Mouse (Mus musculus) layer of hippocampus, adult 11-12 months (tissue): Measurements from ENCODE around the gene A730061H03Rik.
A peak's percentile ranks its signal among the peaks of the same experiment; 100 is the strongest.

ENCODE experiments used
- DNase-seq: peaks from one replicate; pipeline ENCODE4 v3.0.0; 2022; ENCODE audit warnings: low spot score

Gene A730061H03Rik

DNA sequence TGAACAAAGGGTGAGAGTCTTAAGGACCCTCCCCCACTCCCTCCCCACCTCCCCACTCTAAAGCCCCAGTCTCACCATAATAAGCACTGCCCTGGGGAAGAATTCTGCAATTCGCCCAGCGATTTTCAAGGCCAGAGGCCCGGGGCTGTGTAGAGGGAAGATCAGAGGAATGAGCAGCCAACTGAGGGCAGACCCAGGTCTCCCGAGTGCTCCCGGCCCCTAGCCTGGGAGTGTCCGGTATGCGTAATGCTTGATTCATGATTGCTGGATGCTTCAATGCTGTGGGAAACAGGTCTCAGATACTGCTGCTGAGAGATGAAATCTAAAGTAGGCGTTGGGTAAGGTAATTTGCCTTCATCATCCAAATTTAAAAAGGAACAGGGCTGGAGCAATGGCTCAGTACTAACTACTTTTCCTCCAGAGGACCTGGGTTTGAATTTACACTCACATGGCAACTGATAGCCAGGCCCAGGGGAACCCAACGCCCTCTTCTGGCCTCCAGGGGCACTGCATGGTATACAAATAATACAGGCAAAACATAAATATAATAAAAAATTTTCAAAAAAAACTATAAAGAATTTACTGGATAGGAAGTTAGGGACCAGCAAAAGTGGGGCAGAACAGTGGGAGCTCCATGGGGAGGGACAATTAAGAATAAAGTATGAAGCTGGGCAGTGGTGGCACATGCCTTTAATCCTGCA lies 21.9 kb upstream of the A730061H03Rik start:
- DNase-seq = no peak

- no peak for DNase-seq
Observed at GRCm38 (mm10) chr14:55580731-55581130, 20.5 kb upstream of the A730061H03Rik start.

DNA sequence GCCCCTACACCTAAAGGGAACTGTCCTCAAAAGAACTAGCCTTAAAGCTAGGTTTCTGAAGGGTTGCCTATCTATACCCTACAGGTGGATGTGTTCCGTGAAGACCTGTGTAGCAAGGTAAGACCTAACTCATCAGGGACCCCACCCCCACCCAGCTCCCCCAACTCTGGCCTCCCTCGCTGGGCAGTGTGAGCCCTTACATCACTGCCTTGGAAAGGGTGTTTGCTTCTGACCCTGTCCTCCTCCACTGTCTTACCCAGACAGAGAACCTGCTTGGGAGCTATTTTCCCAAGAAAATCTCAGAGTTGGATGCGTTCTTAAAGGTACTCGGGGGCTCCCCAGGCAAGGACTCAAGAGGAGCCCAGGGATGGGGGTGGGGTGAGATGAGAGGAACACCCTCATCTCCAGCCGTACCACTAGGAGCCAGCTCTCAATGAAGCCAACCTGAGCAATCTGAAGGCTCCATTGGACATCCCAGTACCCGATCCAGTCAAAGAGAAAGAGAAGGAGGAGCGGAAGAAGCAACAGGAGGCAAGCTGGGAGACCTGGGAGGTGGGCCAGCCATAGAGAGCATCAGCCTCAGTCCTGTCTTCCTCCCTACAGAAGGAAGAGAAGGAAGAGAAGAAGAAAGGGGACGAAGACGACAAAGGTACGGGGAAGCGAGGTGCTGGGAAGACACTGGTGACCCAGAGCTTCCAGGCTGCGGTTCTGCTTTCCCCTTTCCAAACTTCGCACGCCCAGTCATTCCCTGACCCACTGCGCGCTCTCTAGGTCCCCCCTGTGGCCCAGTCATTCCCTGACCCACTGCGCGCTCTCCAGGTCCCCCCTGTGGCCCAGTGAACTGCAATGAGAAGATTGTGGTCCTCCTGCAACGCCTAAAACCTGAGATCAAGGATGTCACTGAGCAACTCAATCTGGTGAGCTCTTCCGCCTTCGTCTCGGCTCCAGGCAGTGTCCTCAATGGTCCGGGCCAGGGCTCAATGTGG lies 19.6 kb upstream of the A730061H03Rik start:
- no peak for DNase-seq

DNA sequence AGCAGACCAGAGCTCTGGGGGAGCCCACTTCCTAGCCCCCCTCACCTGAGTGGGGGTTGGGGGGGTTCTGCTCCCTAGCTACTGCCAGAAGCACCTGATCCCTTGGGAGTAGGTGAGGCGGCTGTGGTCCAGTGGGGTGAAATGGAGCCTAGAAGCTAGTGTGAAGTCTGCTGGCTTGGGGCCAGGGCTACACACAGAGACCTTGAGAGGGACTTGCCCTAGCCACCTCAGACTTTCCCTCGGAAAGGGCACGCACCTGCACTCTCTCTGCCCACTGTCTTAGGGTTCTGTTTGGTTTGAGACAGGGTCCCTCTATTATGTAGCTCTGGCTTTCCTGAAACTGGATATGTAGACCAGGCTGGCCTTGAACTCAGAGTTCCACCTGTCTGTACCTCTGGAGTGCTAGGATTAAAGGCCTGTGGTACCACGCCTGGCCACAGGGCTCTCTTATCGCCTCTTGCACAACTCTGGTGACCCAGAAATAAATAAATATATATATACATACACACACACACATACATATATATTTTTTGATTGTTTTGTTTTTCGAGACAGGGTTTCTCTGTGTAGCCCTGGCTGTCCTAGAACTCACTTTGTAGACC lies 18.6 kb upstream of the A730061H03Rik start:
- peak; percentile 65 for DNase-seq

DNA sequence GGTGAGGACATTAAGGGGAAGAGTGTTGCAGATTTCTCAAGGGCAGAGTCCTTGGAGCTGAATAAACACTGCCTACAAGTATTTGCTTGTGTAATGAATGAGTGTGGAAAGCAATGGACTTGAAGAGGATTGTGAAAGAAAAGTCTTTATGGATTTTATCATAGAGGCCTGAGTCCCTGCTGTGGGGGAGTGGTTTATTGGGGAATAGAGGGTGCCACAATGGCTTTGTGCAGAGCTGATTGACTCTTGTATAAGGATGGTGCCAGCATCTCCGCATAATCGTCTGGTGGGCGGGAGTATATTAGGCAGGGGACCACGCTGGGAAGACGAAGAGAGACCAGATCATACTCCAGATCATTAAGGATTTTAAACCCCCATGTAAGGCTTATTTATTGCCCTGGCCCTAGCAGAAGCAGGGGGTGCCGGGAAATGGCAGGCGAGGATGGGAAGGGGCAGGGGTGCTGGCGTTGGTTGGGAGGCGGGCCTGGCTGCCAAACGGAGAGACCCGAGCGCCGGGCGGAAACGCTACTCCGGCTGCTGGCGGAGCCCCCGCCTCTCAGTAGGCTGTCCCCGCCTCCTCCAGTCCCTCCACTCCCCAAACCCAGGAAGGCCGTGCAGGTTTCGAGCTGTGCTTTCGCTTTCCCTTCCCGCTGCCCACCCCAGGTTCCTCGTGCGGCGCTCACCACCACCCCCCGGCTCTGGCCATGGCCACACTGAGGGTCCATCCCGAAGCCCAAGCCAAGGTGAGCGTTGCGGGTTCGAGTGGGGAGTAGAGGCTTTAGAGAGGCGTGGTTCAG lies 17.9 kb upstream of the A730061H03Rik start, which contains the start of gene Psme1:
Gene Psme1, plus strand, starts transcription at position 253 of the 797 bp plus-strand sequence.
- peak; percentile 69 for DNase-seq

DNA sequence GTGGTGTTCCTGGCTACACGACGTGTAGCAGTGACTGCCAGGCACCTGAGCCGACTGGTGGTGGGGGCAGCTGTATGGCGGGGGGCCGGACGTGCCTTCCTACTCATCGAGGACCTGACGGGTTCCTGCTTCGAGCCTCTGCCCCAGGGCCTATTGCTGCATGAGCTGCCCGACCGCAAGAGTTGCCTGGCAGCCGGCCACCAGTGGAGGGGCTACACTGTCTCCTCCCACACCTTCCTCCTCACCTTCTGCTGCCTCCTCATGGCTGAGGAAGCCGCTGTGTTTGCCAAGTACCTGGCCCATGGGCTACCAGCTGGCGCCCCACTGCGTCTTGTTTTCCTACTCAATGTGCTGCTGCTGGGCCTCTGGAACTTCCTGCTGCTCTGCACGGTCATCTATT lies 16.2 kb upstream of the A730061H03Rik start:
- peak; percentile 55 for DNase-seq

DNA sequence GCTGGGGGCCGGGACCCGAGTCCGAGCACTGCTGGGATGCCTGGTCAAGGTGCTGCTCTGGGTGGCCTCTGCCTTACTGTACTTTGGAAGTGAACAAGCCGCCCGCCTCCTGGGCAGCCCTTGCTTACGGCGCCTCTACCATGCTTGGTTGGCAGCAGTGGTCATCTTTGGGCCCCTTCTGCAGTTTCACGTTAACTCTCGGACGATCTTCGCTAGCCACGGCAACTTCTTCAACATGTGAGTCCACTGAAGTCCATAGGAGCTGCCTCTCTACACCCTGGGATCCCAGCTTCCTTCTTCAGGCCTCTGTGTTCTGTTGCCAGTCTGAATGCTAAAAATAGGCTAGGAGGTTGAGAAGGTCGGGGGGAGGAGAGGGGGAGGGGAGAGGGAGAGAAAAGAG lies 15.5 kb upstream of the A730061H03Rik start:
- DNase-seq = no peak

DNA sequence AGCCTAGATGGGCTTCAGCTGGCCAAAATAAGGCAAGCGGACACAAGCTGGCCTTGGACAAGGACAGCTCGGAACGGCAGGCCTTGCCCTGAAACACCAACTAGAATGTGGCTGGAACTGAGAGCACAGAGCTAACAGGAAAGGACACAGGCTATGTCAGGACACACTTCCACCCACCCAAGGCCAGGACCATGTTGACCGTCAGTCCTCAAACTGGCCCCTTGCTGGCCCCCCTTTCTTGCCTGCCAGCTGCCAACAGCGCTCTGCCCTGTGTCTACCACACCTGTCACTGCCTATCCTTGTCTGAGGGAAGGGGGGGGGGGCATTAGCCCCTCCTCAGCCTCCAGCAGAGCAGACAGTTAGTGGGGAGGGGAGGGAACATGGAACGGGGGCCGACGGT lies 15.1 kb upstream of the A730061H03Rik start, which contains the start of gene Fitm1:
Gene Fitm1, plus strand, starts transcription at position 316 of the 400 bp plus-strand sequence.
- DNase-seq = no peak

GRCm38 (mm10) chr14:55571760-55572159 lies 11.6 kb upstream of the A730061H03Rik start:
- no peak for DNase-seq

DNA sequence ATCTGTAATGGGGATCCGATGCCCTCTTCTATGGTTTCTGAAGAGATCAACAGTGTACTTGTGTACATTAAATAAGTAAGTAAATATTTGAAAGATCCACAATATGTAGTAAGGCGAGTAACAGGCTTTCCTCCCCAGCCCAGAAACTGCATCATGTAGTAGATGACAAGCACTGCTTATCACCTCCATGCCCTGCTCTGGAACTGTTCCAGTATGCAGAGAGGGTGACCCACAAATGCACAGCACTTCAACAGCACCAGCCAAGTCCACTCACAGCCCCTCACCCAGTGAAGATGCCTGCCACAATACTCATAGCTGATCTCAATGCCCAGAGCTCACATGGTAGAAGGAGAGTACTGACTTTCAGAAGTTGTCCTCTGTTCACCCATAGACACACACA lies 10.4 kb upstream of the A730061H03Rik start:
- DNase-seq = no peak

DNA sequence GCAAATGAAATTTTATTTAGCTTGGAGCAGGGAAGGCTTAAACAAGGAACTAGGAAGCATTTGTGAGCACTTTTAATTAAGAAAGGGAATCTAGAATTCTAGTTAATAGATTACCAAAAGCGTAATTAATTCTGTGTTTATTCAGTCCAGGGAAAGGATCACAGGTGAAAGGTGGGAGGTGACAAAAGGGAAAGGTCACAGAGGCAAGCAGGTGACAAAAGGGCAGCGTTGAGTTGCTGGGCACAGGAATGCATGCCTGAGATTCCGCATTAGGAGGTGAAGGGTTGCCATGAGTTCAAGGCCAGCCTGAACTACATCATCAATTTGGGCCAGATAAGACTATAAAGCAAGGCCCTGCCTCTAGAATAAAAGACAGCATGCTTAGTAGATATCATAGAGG lies 7.3 kb upstream of the A730061H03Rik start:
- DNase-seq = no peak

- no peak for DNase-seq
Observed at GRCm38 (mm10) chr14:55565748-55566147, 5.5 kb upstream of the A730061H03Rik start.

DNA sequence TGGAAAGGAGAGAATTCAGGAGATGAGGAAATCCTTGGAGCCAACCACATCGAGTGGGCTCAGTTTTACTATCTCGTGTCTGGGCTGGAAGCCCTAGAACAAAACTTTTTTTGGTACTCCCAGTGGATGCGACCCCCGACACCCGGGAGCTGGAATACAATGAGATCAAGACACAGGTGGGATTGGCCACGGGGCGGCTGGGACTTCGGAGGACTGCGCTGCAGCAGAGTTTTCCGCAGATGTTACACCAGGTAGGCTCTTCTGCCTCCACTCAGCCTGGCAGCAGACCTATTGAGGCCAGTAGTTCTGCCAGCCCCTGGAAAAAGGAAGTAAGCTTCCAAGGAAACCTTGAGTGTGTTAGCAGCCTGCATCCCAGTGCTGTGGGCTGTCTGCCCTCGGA lies 3.0 kb upstream of the A730061H03Rik start:
- no peak for DNase-seq

DNA sequence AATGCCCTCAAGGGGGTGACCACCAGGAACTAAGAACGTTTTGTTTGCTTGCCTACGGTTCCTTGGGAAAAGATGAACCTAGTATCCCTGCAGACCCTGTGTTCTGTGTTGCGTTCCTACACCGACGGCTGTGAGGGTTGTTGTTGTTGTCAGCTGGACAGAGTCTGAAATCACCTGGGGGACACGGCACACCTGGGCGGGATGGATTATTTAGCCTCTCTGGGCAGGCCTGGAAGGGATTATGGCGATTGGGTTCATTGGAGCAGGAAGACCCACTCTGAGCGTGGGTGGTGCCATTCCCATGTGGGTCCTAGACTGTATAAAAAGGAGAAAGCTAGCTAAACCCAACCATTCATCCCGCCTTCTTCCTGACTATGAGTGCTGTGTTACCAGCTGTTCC lies 1.7 kb upstream of the A730061H03Rik start:
- no peak for DNase-seq

DNA sequence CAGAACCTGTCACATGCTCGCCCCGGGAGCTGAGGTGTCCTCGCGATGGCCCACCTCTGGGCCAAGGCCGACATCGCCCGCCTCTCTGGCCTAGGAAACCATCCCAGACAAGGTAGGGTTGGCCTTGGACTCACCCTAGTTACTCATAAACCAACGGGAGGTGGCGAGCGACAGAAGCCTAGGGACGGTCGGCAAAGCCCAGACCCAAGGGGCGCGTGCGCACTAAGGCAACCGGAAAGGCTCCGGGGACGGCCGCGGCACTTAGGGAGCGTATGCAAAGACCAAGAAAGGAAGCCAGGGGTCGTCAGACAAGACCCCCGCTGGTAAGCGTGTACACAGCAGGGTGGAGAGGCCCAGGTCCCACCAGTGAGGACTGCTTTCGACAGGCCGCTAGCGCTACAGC lies 406 bp downstream of the A730061H03Rik start, which contains the start of gene Dcaf11:
Gene Dcaf11, plus strand, starts transcription at position 208 of the 403 bp plus-strand sequence.
- peak; percentile 91 for DNase-seq

- no peak for DNase-seq
Observed at GRCm38 (mm10) chr14:55558740-55559448, 1.3 kb downstream of the A730061H03Rik start.

DNA sequence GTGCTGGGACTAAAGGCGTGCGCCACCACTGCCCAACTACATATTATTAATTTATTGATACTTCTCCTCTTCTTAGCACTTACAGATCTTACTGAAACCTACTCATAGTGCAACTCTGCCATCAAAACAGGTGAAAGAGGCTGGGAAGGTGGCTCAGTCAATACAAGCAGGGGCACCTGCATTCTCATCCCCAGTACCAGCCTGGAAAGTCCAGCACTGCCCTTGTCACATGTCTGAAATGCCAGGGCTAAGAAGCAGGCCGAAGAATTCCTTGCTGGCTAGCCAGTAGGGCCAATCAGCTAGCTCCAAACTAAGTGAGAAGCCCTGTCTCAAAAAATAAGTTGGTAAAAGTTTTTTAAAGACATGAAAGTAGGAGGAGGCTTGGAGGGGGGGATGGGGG lies 2.6 kb downstream of the A730061H03Rik start:
- DNase-seq = no peak

DNA sequence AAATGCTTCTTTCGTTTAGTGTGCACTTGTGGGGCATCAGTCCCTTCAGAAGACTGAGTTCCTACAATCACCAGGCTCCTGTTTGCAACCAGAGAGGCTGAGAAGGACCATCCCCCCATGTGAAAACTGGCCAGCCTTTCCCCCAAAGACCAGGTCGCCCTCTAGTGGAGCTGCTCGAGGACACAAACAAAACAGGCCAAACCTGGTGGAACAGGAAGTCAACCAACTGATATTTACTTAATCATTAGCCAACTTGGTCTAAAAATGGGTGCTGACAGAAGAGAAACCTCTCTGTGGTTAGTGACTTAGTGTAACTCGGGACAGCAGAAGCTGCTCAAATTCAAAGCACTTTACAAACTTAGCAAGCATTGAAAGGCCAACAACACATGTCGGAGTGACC lies 3.2 kb downstream of the A730061H03Rik start:
- peak; percentile 81 for DNase-seq

GRCm38 (mm10) chr14:55555788-55556187 lies 4.4 kb downstream of the A730061H03Rik start:
- DNase-seq = no peak

DNA sequence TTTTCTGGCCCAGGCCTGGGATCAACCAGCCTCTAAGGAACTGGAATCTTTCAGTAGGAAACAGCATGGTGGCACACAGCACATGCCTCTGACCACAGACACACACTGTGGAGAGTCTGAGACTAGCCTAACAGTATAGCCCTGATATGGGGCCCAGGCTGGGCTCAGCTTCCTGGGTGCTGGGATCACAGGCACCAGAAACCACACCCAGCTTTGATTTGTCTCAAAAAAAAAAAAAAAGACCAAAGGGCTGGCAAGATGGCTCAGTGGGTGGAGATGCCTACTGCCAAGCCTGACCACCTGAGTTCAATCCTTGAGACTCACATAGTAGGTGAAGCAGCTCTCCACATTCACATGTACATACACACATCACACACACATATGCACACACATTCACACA lies 5.6 kb downstream of the A730061H03Rik start:
- no peak for DNase-seq

DNA sequence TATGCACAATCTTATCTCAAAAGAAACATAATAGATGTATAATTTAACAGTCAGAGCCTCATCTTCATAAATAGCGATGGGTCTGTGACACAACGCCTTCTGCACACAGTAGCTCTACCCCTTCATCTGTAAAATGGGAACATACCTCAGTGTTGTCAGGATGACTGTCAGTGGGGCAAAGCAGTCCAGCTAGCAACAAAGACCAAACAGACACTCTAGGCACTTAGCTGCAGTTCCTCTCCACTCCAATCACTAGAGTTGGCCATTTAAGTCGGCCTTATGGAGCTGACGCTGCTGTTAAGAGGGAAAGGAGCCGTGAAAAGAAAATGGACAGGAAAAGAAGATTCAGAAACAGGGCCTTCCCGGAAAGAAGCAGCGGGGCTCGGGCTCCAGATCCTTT lies 8.4 kb downstream of the A730061H03Rik start:
- no peak for DNase-seq
